Mouse (Mus musculus): ENCODE measurements around the gene Tnr. TPM values are rescaled to one million over a fixed set of nuclear protein-coding genes. Genes with fewer than 3 reads are reported as not detected.

Tnr gene
- total and polyA plus RNA-seq, 2 experiments from 2014 or later: 5.8 to 50.9 TPM

DNA sequence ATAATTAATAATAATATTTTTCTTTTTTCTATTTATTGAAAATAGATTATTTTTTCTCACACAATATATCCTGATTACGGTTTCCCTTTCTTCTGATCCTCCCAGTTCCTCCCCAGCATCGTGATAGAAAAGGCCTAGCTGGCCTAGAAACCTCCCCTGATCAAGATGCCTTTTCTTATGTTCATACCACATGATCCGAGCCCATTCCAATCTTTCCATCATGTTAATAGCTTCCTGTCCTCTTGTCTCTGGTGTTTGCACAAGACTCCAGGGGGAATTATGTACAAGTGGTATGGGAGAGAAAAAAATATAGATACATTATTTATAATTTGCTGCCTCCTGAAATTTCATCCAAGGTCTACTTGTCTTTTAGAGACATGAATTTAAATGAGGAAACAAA is 377.1 kb downstream of the Tnr start:
- no peaks in the 10 kb centered on the region for H3K4me1 ChIP-seq (ENCODE audit: insufficient read depth, low read length)
- DNase-seq (ENCODE audit: low spot score): no peak
- H3K27me3 ChIP-seq (ENCODE audit: insufficient read depth, low read length): no peaks in the 10 kb centered on the region
- no peak overlapping the region for H3K9ac ChIP-seq (replicated peaks; ENCODE audit: low read length, poor library complexity, severe bottlenecking)
- ATAC-seq (ENCODE audit: low FRiP score): no peak
- no peak overlapping the region for H3K4me2 ChIP-seq (ENCODE audit: low read depth, low read length, poor library complexity, severe bottlenecking)
- no peak overlapping the region for H3K4me3 ChIP-seq (ENCODE audit: low read depth, low read length)
- H3K9me3 ChIP-seq (ENCODE audit: low read length): no peaks in the 10 kb centered on the region
- WGBS: 50% methylated on average over 3 of the region's 3 CpGs
- TF ChIP-seq CTCF (IDR thresholded peaks at IDR 0.05): no peak
- no peaks in the 10 kb centered on the region for H3K36me3 ChIP-seq (ENCODE audit: insufficient read depth, low read length)
- no peak overlapping the region for H3K27ac ChIP-seq (ENCODE audit: low read depth, low read length)

DNA sequence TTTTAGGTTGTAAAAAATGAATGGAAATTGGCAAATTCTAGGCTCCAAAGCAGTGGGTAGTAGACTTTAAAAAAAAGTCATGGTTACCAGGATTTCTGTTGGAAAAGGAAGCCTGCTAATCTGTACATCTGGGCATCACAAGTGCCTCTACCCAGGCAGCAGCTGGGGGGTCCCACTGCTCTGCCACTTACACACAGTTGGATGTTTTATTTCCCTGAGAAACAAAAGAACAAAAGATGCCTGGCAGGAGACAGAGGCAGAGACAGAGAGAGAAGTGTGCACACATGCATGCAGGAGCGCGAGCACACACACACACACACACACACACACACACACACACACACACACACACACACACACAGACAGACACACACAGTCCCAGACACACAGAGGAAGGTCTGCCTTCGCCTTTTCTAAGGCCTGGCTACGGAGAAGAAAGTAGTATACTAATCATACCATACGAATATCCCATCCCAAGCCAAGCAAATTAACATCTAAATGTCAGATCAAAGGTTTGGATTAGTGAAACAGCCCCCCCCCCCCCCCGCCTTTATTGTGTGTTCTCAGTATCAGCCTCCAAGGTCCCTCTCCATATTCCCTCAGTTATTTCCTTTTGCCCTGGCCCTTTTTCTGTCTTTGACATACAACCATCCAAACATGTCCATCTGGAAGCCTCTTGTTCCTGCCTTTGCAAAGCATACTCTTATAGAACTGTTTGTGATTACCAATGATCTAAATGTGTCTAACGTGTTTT is 378.0 kb downstream of the Tnr start:
- TF ChIP-seq CTCF (IDR thresholded peaks at IDR 0.05): no peak
- no peaks in the 10 kb centered on the region for H3K4me1 ChIP-seq (ENCODE audit: insufficient read depth, low read length)
- no peak overlapping the region for H3K4me2 ChIP-seq (ENCODE audit: low read depth, low read length, poor library complexity, severe bottlenecking)
- no peak overlapping the region for H3K9ac ChIP-seq (replicated peaks; ENCODE audit: low read length, poor library complexity, severe bottlenecking)
- no peak overlapping the region for H3K4me3 ChIP-seq (ENCODE audit: low read depth, low read length)
- no peaks in the 10 kb centered on the region for H3K36me3 ChIP-seq (ENCODE audit: insufficient read depth, low read length)
- no peak overlapping the region for H3K27ac ChIP-seq (ENCODE audit: low read depth, low read length)
- 31% methylated on average over 7 of the region's 7 CpGs for WGBS
- no peak for DNase-seq (ENCODE audit: low spot score)
- ATAC-seq (ENCODE audit: low FRiP score): no peak
- H3K9me3 ChIP-seq (ENCODE audit: low read length): no peaks in the 10 kb centered on the region
- no peaks in the 10 kb centered on the region for H3K27me3 ChIP-seq (ENCODE audit: insufficient read depth, low read length)

GRCm38 (mm10) chr1:159902120-159902497 is 378.5 kb downstream of the Tnr start:
- no peak for DNase-seq (ENCODE audit: low spot score)
- Histone ChIP-seq H3K4me1 (ENCODE audit: insufficient read depth, low read length) (no peaks in the 10 kb centered on the region), H3K36me3 (ENCODE audit: insufficient read depth, low read length) (no peaks in the 10 kb centered on the region), H3K4me2 (ENCODE audit: low read depth, low read length, poor library complexity, severe bottlenecking) (no peak overlapping the region), H3K9me3 (ENCODE audit: low read length) (no peaks in the 10 kb centered on the region), H3K4me3 (ENCODE audit: low read depth, low read length) (no peak overlapping the region), H3K27me3 (ENCODE audit: insufficient read depth, low read length) (no peaks in the 10 kb centered on the region), H3K9ac (replicated peaks; ENCODE audit: low read length, poor library complexity, severe bottlenecking) (no peak overlapping the region), H3K27ac (ENCODE audit: low read depth, low read length) (no peak overlapping the region)
- TF ChIP-seq CTCF (IDR thresholded peaks at IDR 0.05): no peak
- no peak for ATAC-seq (ENCODE audit: low FRiP score)
- WGBS: 84% methylated on average over 4 of the region's 4 CpGs

GRCm38 (mm10) chr1:159911006-159911405 is 387.4 kb downstream of the Tnr start:
- no peaks in the 10 kb centered on the region for H3K9me3 ChIP-seq (ENCODE audit: low read length)
- H3K9ac ChIP-seq (replicated peaks; ENCODE audit: low read length, poor library complexity, severe bottlenecking): no peak overlapping the region
- no peaks in the 10 kb centered on the region for H3K4me1 ChIP-seq (ENCODE audit: insufficient read depth, low read length)
- WGBS: 43% methylated on average over 5 of the region's 5 CpGs
- DNase-seq (ENCODE audit: low spot score) (peak; percentile 30), ATAC-seq (ENCODE audit: low FRiP score) (no peak)
- no peak overlapping the region for H3K27ac ChIP-seq (ENCODE audit: low read depth, low read length)
- H3K4me2 ChIP-seq (ENCODE audit: low read depth, low read length, poor library complexity, severe bottlenecking): no peak overlapping the region
- no peaks in the 10 kb centered on the region for H3K27me3 ChIP-seq (ENCODE audit: insufficient read depth, low read length)
- H3K4me3 ChIP-seq (ENCODE audit: low read depth, low read length): no peak overlapping the region
- H3K36me3 ChIP-seq (ENCODE audit: insufficient read depth, low read length): no peaks in the 10 kb centered on the region
- peak; percentile 48 for TF ChIP-seq CTCF (IDR thresholded peaks at IDR 0.05)

- Histone ChIP-seq H3K4me3 (ENCODE audit: low read depth, low read length) (no peak overlapping the region), H3K9ac (replicated peaks; ENCODE audit: low read length, poor library complexity, severe bottlenecking) (no peak overlapping the region), H3K27me3 (ENCODE audit: insufficient read depth, low read length) (no peaks in the 10 kb centered on the region), H3K4me1 (ENCODE audit: insufficient read depth, low read length) (no peaks in the 10 kb centered on the region), H3K27ac (ENCODE audit: low read depth, low read length) (no peak overlapping the region), H3K36me3 (ENCODE audit: insufficient read depth, low read length) (no peaks in the 10 kb centered on the region), H3K4me2 (ENCODE audit: low read depth, low read length, poor library complexity, severe bottlenecking) (no peak overlapping the region), H3K9me3 (ENCODE audit: low read length) (no peaks in the 10 kb centered on the region)
- no peak for TF ChIP-seq CTCF (IDR thresholded peaks at IDR 0.05)
- ATAC-seq (ENCODE audit: low FRiP score) (no peak), DNase-seq (ENCODE audit: low spot score) (no peak)
Observed at GRCm38 (mm10) chr1:159914726-159915125, 391.2 kb downstream of the Tnr start.

DNA sequence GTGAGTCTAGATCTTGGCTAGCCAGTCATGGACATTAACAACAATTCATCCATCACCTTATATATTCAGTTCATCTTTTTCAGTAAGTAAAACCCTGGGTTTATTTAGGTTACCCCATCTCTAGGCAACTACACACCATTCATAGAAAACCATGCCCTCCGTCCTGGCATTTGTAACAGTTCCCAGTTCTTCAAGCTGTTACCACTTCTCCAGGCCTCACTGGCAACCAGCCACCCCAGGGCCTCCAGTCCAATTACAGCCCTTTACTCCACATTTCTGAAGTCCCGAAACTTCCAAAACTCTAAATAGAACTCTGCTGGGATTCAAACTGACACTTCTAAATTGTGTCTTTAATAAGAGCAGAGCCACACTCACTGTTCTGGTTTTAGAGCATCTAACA is 397.0 kb downstream of the Tnr start:
- WGBS: 67% methylated on average over 2 of the region's 2 CpGs
- Histone ChIP-seq H3K36me3 (ENCODE audit: insufficient read depth, low read length) (no peaks in the 10 kb centered on the region), H3K4me1 (ENCODE audit: insufficient read depth, low read length) (no peaks in the 10 kb centered on the region), H3K27me3 (ENCODE audit: insufficient read depth, low read length) (no peaks in the 10 kb centered on the region), H3K9ac (replicated peaks; ENCODE audit: low read length, poor library complexity, severe bottlenecking) (no peak overlapping the region), H3K27ac (ENCODE audit: low read depth, low read length) (no peak overlapping the region), H3K4me2 (ENCODE audit: low read depth, low read length, poor library complexity, severe bottlenecking) (no peak overlapping the region), H3K9me3 (ENCODE audit: low read length) (no peaks in the 10 kb centered on the region), H3K4me3 (ENCODE audit: low read depth, low read length) (no peak overlapping the region)
- no peak for ATAC-seq (ENCODE audit: low FRiP score)
- DNase-seq (ENCODE audit: low spot score): no peak
- no peak for TF ChIP-seq CTCF (IDR thresholded peaks at IDR 0.05)
